Mouse (Mus musculus) embryonic facial prominence, embryonic 12.5 days (tissue): ENCODE measurements around the gene Abca4. TPM values are rescaled to one million over a fixed set of nuclear protein-coding genes. Genes with fewer than 3 reads are reported as not detected.
A peak's percentile ranks its signal among the peaks of the same experiment; 100 is the strongest.

Experiments
- ATAC-seq: fragments of 200-750 bp; cut with Nextera tagmentation; 2 replicates; pipeline ENCODE4 v1.8.0; 2017; ENCODE audit not compliant: insufficient number of reproducible peaks, insufficient read depth, low FRiP score, low TSS enrichment
- H3K27ac ChIP-seq: fragments of 300-500 bp; sonication (generic); 2 replicates; pipeline ENCODE4 v1.5.1; 2016; ENCODE audit warnings: mild to moderate bottlenecking
- H3K27me3 ChIP-seq: fragments of 300-500 bp; sonication (generic); 2 replicates; pipeline ENCODE4 v1.6.1; 2016; ENCODE audit warnings: mild to moderate bottlenecking, moderate library complexity
- H3K36me3 ChIP-seq: fragments of 300-500 bp; sonication (generic); 2 replicates; pipeline ENCODE4 v1.6.1; 2016; ENCODE audit warnings: mild to moderate bottlenecking
- H3K4me1 ChIP-seq: fragments of 300-500 bp; sonication (generic); 2 replicates; pipeline ENCODE4 v1.6.1; 2016
- H3K4me2 ChIP-seq: fragments of 300-500 bp; sonication (generic); replicated peaks from 2 replicates; pipeline ENCODE4 v1.6.1; 2016; ENCODE audit warnings: mild to moderate bottlenecking, moderate library complexity
- H3K4me3 ChIP-seq: fragments of 300-500 bp; sonication (generic); 2 replicates; pipeline ENCODE4 v1.5.1; 2016; ENCODE audit warnings: mild to moderate bottlenecking
- H3K9ac ChIP-seq: fragments of 300-500 bp; sonication (generic); 2 replicates; pipeline ENCODE4 v1.6.1; 2016; ENCODE audit warnings: mild to moderate bottlenecking, moderate library complexity
- H3K9me3 ChIP-seq: fragments of 300-500 bp; sonication (generic); 2 replicates; pipeline ENCODE4 v1.6.1; 2016; ENCODE audit warnings: mild to moderate bottlenecking, moderate library complexity
- WGBS: fragments of 180-500 bp; shearing (Covaris S2); methylation state at CpG from one replicate; pipeline ENCODE4 v1.1.7; 2016; 5-methylcytosine and 5-hydroxymethylcytosine counted together
- polyA plus RNA-seq: library from polyadenylated mRNA; unstranded; fragments of >200 nt; fragmentation: Nextera tagmentation; extraction: Ambion mirVana; gene quantifications from 2 replicates; pipeline ENCODE4 v1.2.1, GENCODE M21; 2016

Gene Abca4
- polyA plus RNA-seq, 1 experiment from 2014 or later, result 1.2 TPM

- Histone ChIP-seq H3K4me1 (peaks cover 19% of the 10 kb centered on the region), H3K36me3 (no peaks in the 10 kb centered on the region), H3K27ac (no peak overlapping the region), H3K27me3 (no peaks in the 10 kb centered on the region), H3K9me3 (no peaks in the 10 kb centered on the region), H3K4me3 (no peak overlapping the region), H3K9ac (no peak overlapping the region), H3K4me2 (no peak overlapping the region)
- no peak for ATAC-seq
- 70% methylated on average over 7 of the region's 7 CpGs for WGBS
Measured at GRCm38 (mm10) chr3:122119733-122120132, 75.5 kb downstream of the Abca4 start.

- H3K27me3 ChIP-seq, result no peaks in the 10 kb centered on the region
- no peak for ATAC-seq
- no peak overlapping the region for H3K9ac ChIP-seq
- H3K9me3 ChIP-seq, result no peaks in the 10 kb centered on the region
- H3K4me2 ChIP-seq, result no peak overlapping the region
- no peak overlapping the region for H3K27ac ChIP-seq
- H3K4me1 ChIP-seq, result peaks cover 19% of the 10 kb centered on the region
- H3K36me3 ChIP-seq, result no peaks in the 10 kb centered on the region
- H3K4me3 ChIP-seq, result no peak overlapping the region
- 71% methylated on average over 7 of the region's 7 CpGs for WGBS
Measured at GRCm38 (mm10) chr3:122120217-122120616, 76.0 kb downstream of the Abca4 start.

- Histone ChIP-seq H3K4me1 (peaks cover 19% of the 10 kb centered on the region), H3K9me3 (no peaks in the 10 kb centered on the region), H3K4me3 (peak overlapping the region; percentile 19), H3K9ac (no peak overlapping the region), H3K27ac (no peak overlapping the region; the same call in 1 of the 2 replicates), H3K4me2 (peak overlapping the region; percentile 48), H3K36me3 (no peaks in the 10 kb centered on the region), H3K27me3 (no peaks in the 10 kb centered on the region)
- 10% methylated on average over 17 of the region's 17 CpGs for WGBS
- peak; percentile 88 for ATAC-seq
Measured at GRCm38 (mm10) chr3:122122127-122122663, 78.0 kb downstream of the Abca4 start.

- Histone ChIP-seq H3K27ac (no peak overlapping the region; the same call in 1 of the 2 replicates), H3K27me3 (no peaks in the 10 kb centered on the region), H3K4me2 (no peak overlapping the region), H3K4me3 (no peak overlapping the region), H3K36me3 (no peaks in the 10 kb centered on the region), H3K4me1 (peaks cover 19% of the 10 kb centered on the region), H3K9ac (no peak overlapping the region), H3K9me3 (no peaks in the 10 kb centered on the region)
- no peak for ATAC-seq
- 87% methylated on average over 8 of the region's 8 CpGs for WGBS
Measured at GRCm38 (mm10) chr3:122122838-122123237, 78.6 kb downstream of the Abca4 start.

GRCm38 (mm10) chr3:122128999-122129493 lies 84.8 kb downstream of the Abca4 start:
- 56% methylated on average over 17 of the region's 17 CpGs for WGBS
- Histone ChIP-seq H3K27me3 (no peaks in the 10 kb centered on the region), H3K4me3 (no peak overlapping the region), H3K4me2 (no peak overlapping the region), H3K9me3 (no peaks in the 10 kb centered on the region), H3K36me3 (no peaks in the 10 kb centered on the region), H3K27ac (no peak overlapping the region), H3K4me1 (peaks cover 14% of the 10 kb centered on the region; the same call in 1 of the 2 replicates), H3K9ac (no peak overlapping the region)
- ATAC-seq, result no peak

GRCm38 (mm10) chr3:122130771-122131170 lies 86.5 kb downstream of the Abca4 start:
- ATAC-seq, result no peak
- Histone ChIP-seq H3K4me1 (peaks cover 14% of the 10 kb centered on the region; the same call in 1 of the 2 replicates), H3K27ac (no peak overlapping the region), H3K9me3 (no peaks in the 10 kb centered on the region), H3K4me3 (no peak overlapping the region), H3K9ac (no peak overlapping the region), H3K4me2 (no peak overlapping the region), H3K36me3 (no peaks in the 10 kb centered on the region), H3K27me3 (no peaks in the 10 kb centered on the region)
- 38% methylated on average over 4 of the region's 4 CpGs for WGBS

GRCm38 (mm10) chr3:122131633-122132032 lies 87.4 kb downstream of the Abca4 start:
- Histone ChIP-seq H3K27ac (no peak overlapping the region), H3K36me3 (no peaks in the 10 kb centered on the region), H3K4me2 (no peak overlapping the region), H3K27me3 (no peaks in the 10 kb centered on the region), H3K4me1 (peaks cover 14% of the 10 kb centered on the region; the same call in 1 of the 2 replicates), H3K9me3 (no peaks in the 10 kb centered on the region), H3K4me3 (no peak overlapping the region), H3K9ac (no peak overlapping the region)
- 51% methylated on average over 3 of the region's 3 CpGs for WGBS
- no peak for ATAC-seq

- WGBS, result 57% methylated on average over 5 of the region's 5 CpGs
- ATAC-seq, result no peak
- no peaks in the 10 kb centered on the region for H3K9me3 ChIP-seq
- H3K27ac ChIP-seq, result no peak overlapping the region
- no peaks in the 10 kb centered on the region for H3K27me3 ChIP-seq
- no peak overlapping the region for H3K4me3 ChIP-seq
- H3K36me3 ChIP-seq, result no peaks in the 10 kb centered on the region
- H3K9ac ChIP-seq, result no peak overlapping the region
- H3K4me1 ChIP-seq, result peaks cover 13% of the 10 kb centered on the region; the same call in 1 of the 2 replicates
- no peak overlapping the region for H3K4me2 ChIP-seq
Measured at GRCm38 (mm10) chr3:122133255-122133654, 89.0 kb downstream of the Abca4 start.

GRCm38 (mm10) chr3:122133840-122134239 lies 89.6 kb downstream of the Abca4 start:
- ATAC-seq, result no peak
- 80% methylated on average over 6 of the region's 6 CpGs for WGBS
- H3K36me3 ChIP-seq, result no peaks in the 10 kb centered on the region
- no peak overlapping the region for H3K4me2 ChIP-seq
- no peak overlapping the region for H3K27ac ChIP-seq
- H3K9me3 ChIP-seq, result no peaks in the 10 kb centered on the region
- H3K27me3 ChIP-seq, result no peaks in the 10 kb centered on the region
- H3K4me3 ChIP-seq, result no peak overlapping the region
- peaks cover 7% of the 10 kb centered on the region; the same call in 1 of the 2 replicates for H3K4me1 ChIP-seq
- no peak overlapping the region for H3K9ac ChIP-seq

GRCm38 (mm10) chr3:122140589-122141400 lies 96.6 kb downstream of the Abca4 start:
- no peak overlapping the region for H3K4me3 ChIP-seq
- WGBS, result 67% methylated on average over 18 of the region's 18 CpGs
- H3K9me3 ChIP-seq, result no peaks in the 10 kb centered on the region
- H3K4me1 ChIP-seq, result no peaks in the 10 kb centered on the region
- no peak overlapping the region for H3K27ac ChIP-seq
- no peaks in the 10 kb centered on the region for H3K27me3 ChIP-seq
- no peaks in the 10 kb centered on the region for H3K36me3 ChIP-seq
- no peak overlapping the region for H3K9ac ChIP-seq
- no peak overlapping the region for H3K4me2 ChIP-seq
- no peak for ATAC-seq

- H3K36me3 ChIP-seq, result no peaks in the 10 kb centered on the region
- H3K4me2 ChIP-seq, result no peak overlapping the region
Measured at GRCm38 (mm10) chr3:122142256-122142922, 98.1 kb downstream of the Abca4 start.

More at GRCm38 (mm10) chr3:122142256-122142922, 98.1 kb downstream of the Abca4 start:
- H3K4me3 ChIP-seq, result no peak overlapping the region
- H3K9me3 ChIP-seq, result no peaks in the 10 kb centered on the region
- H3K4me1 ChIP-seq, result no peaks in the 10 kb centered on the region
- H3K9ac ChIP-seq, result no peak overlapping the region
- ATAC-seq, result no peak
- H3K27ac ChIP-seq, result no peak overlapping the region
- H3K27me3 ChIP-seq, result no peaks in the 10 kb centered on the region
- 86% methylated on average over 9 of the region's 9 CpGs for WGBS
